Mouse (Mus musculus) limb, embryonic 11.5 days (tissue): ENCODE data around the gene Gm16181. TPM values are rescaled to one million over a fixed set of nuclear protein-coding genes. Genes with fewer than 3 reads are reported as not detected.

Experiments used
- ATAC-seq: fragments of 200-750 bp; cut with Nextera tagmentation; 2 replicates; pipeline ENCODE4 v1.8.0; 2017; ENCODE audit warnings: low read depth; ENCODE audit not compliant: insufficient number of reproducible peaks, low FRiP score, low TSS enrichment
- DNase-seq: peaks from one replicate; pipeline ENCODE4 v3.0.0-alpha.2; 2015; ENCODE audit warnings: low spot score
- H3K27ac ChIP-seq: fragments of 300-500 bp; sonication (generic); replicated peaks from 2 replicates; pipeline ENCODE4 v1.5.1; 2014; ENCODE audit warnings: low read depth, mild to moderate bottlenecking, low read length
- H3K27me3 ChIP-seq: fragments of 300-500 bp; sonication (generic); 2 replicates; pipeline ENCODE4 v1.6.1; 2014; ENCODE audit warnings: mild to moderate bottlenecking, low read length, mixed read lengths; ENCODE audit not compliant: control insufficient read depth, insufficient read depth
- H3K36me3 ChIP-seq: fragments of 300-500 bp; sonication (generic); 2 replicates; pipeline ENCODE4 v1.6.1; 2014; ENCODE audit warnings: mild to moderate bottlenecking, low read length, moderate library complexity, mixed read lengths; ENCODE audit not compliant: control insufficient read depth, insufficient read depth
- H3K4me1 ChIP-seq: fragments of 300-500 bp; sonication (generic); 2 replicates; pipeline ENCODE4 v1.6.1; 2014; ENCODE audit warnings: low read length, mixed read lengths; ENCODE audit not compliant: control insufficient read depth, insufficient read depth
- H3K4me2 ChIP-seq: fragments of 300-500 bp; sonication (generic); 2 replicates; pipeline ENCODE4 v1.6.1; 2014; ENCODE audit warnings: low read depth, mild to moderate bottlenecking, moderate library complexity; ENCODE audit not compliant: severe bottlenecking
- H3K4me3 ChIP-seq: fragments of 300-500 bp; sonication (generic); 2 replicates; pipeline ENCODE4 v1.5.1; 2014; ENCODE audit warnings: low read depth, low read length
- H3K9ac ChIP-seq: fragments of 300-500 bp; sonication (generic); 2 replicates; pipeline ENCODE4 v1.6.1; 2014; ENCODE audit warnings: mild to moderate bottlenecking, low read length
- H3K9me3 ChIP-seq: fragments of 300-500 bp; sonication (generic); 2 replicates; pipeline ENCODE4 v1.6.1; 2016; ENCODE audit warnings: low read length; ENCODE audit not compliant: control insufficient read depth
- WGBS: fragments of 180-500 bp; shearing (Covaris S2); extraction: QIAGEN DNeasy Blood & Tissue Kit; methylation state at CpG from one replicate; pipeline ENCODE4 v1.1.7; 2014; 5-methylcytosine and 5-hydroxymethylcytosine counted together
- polyA plus RNA-seq: library from polyadenylated mRNA; unstranded; fragments of >200 nt; fragmentation: Nextera tagmentation; extraction: Ambion mirVana; gene quantifications from 2 replicates; pipeline ENCODE4 v1.2.1, GENCODE M21; 2014

The Gm16181 gene
- polyA plus RNA-seq, 1 experiment from 2014 or later, result not detected

GRCm38 (mm10) chr17:35237504-35237903 lies 16.9 kb downstream of the Gm16181 start:
- Histone ChIP-seq H3K9me3 (no peaks in the 10 kb centered on the region), H3K4me3 (no peak overlapping the region), H3K27me3 (no peaks in the 10 kb centered on the region), H3K27ac (no peak overlapping the region), H3K9ac (no peak overlapping the region), H3K4me1 (peaks cover 8% of the 10 kb centered on the region; the same call in 1 of the 2 replicates), H3K4me2 (no peak overlapping the region), H3K36me3 (no peaks in the 10 kb centered on the region; the same call in 1 of the 2 replicates)
- WGBS, result 88% methylated on average over 12 of the region's 12 CpGs
- ATAC-seq (no peak), DNase-seq (no peak)

- WGBS, result 81% methylated on average over 5 of the region's 5 CpGs
- Histone ChIP-seq H3K4me2 (no peak overlapping the region), H3K4me3 (no peak overlapping the region), H3K4me1 (peaks cover 18% of the 10 kb centered on the region), H3K9me3 (no peaks in the 10 kb centered on the region), H3K36me3 (peaks cover 13% of the 10 kb centered on the region), H3K27me3 (no peaks in the 10 kb centered on the region), H3K9ac (no peak overlapping the region), H3K27ac (no peak overlapping the region)
- DNase-seq (no peak), ATAC-seq (no peak)
Measured at GRCm38 (mm10) chr17:35239700-35240099, 19.1 kb downstream of the Gm16181 start.

GRCm38 (mm10) chr17:35240384-35241304 lies 20.0 kb downstream of the Gm16181 start:
- peak; percentile 6; the same call in 1 of the 2 replicates for ATAC-seq
- WGBS, result 31% methylated on average over 12 of the region's 12 CpGs
- H3K4me2 ChIP-seq, result peak overlapping the region; percentile 94
- H3K36me3 ChIP-seq, result peaks cover 21% of the 10 kb centered on the region
- peak overlapping the region; percentile 14; the same call in 1 of the 2 replicates for H3K27ac ChIP-seq
- H3K4me3 ChIP-seq, result peak overlapping the region; percentile 98
- peak overlapping the region; percentile 100 for H3K9ac ChIP-seq
- H3K27me3 ChIP-seq, result no peaks in the 10 kb centered on the region
- no peaks in the 10 kb centered on the region for H3K9me3 ChIP-seq
- no peak for DNase-seq
- peaks cover 22% of the 10 kb centered on the region for H3K4me1 ChIP-seq

GRCm38 (mm10) chr17:35241305-35242014 lies 20.8 kb downstream of the Gm16181 start, which contains the start of gene Ddx39b:
Gene Ddx39b, plus strand, starts transcription at chr17:35241746.
- Histone ChIP-seq H3K9me3 (no peaks in the 10 kb centered on the region), H3K4me1 (peaks cover 22% of the 10 kb centered on the region), H3K4me2 (peak within 1 kb of the TSS; percentile 94), H3K9ac (peak within 1 kb of the TSS; percentile 100), H3K27ac (peak within 1 kb of the TSS; percentile 98), H3K36me3 (peaks cover 28% of the 10 kb centered on the region), H3K4me3 (peak within 1 kb of the TSS; percentile 98), H3K27me3 (no peaks in the 10 kb centered on the region)
- peak; percentile 91 for ATAC-seq
- under 1% methylated on average over 69 of the region's 69 CpGs for WGBS
- DNase-seq, result peak; percentile 96

GRCm38 (mm10) chr17:35242015-35242941 lies 21.6 kb downstream of the Gm16181 start:
- Histone ChIP-seq H3K9me3 (no peaks in the 10 kb centered on the region), H3K27me3 (no peaks in the 10 kb centered on the region), H3K9ac (peak overlapping the region; percentile 100), H3K4me3 (peak overlapping the region; percentile 98), H3K27ac (peak overlapping the region; percentile 98), H3K4me2 (peak overlapping the region; percentile 94), H3K36me3 (peaks cover 36% of the 10 kb centered on the region), H3K4me1 (peaks cover 22% of the 10 kb centered on the region)
- DNase-seq (peak; percentile 63), ATAC-seq (peak; percentile 27; the same call in 1 of the 2 replicates)
- WGBS, result under 1% methylated on average over 55 of the region's 55 CpGs

- H3K4me3 ChIP-seq, result peak overlapping the region; percentile 98
- DNase-seq (peak; percentile 53), ATAC-seq (no peak)
- no peaks in the 10 kb centered on the region for H3K27me3 ChIP-seq
- H3K4me2 ChIP-seq, result peak overlapping the region; percentile 94
- peaks cover 41% of the 10 kb centered on the region for H3K36me3 ChIP-seq
- H3K27ac ChIP-seq, result peak overlapping the region; percentile 98; the same call in 1 of the 2 replicates
- peaks cover 22% of the 10 kb centered on the region for H3K4me1 ChIP-seq
- H3K9ac ChIP-seq, result peak overlapping the region; percentile 100
- WGBS, result 8% methylated on average over 16 of the region's 16 CpGs
- no peaks in the 10 kb centered on the region for H3K9me3 ChIP-seq
Measured at GRCm38 (mm10) chr17:35243086-35243485, 22.5 kb downstream of the Gm16181 start.

- DNase-seq (no peak), ATAC-seq (no peak)
- peak overlapping the region; percentile 3; the same call in 1 of the 2 replicates for H3K9ac ChIP-seq
- H3K27ac ChIP-seq, result no peak overlapping the region
- peaks cover 57% of the 10 kb centered on the region for H3K36me3 ChIP-seq
- no peaks in the 10 kb centered on the region for H3K9me3 ChIP-seq
- H3K4me1 ChIP-seq, result peaks cover 22% of the 10 kb centered on the region
- 86% methylated on average over 2 of the region's 2 CpGs for WGBS
- peak overlapping the region; percentile 98; the same call in 1 of the 2 replicates for H3K4me3 ChIP-seq
- no peaks in the 10 kb centered on the region for H3K27me3 ChIP-seq
- H3K4me2 ChIP-seq, result peak overlapping the region; percentile 94; the same call in 1 of the 2 replicates
Measured at GRCm38 (mm10) chr17:35244999-35245398, 24.4 kb downstream of the Gm16181 start.
